Mouse (Mus musculus) hindbrain, embryonic 10.5 days (tissue): ENCODE results near the gene Thnsl1. TPM values are rescaled to one million over a fixed set of nuclear protein-coding genes. Genes with fewer than 3 reads are reported as not detected.

Experiments used
- DNase-seq: peaks from one replicate; pipeline ENCODE4 v3.0.0-alpha.2; 2017; ENCODE audit warnings: low spot score
- H3K27ac ChIP-seq: fragments of 300-500 bp; sonication (generic); 2 replicates; pipeline ENCODE4 v1.5.1; 2016; ENCODE audit warnings: mild to moderate bottlenecking, moderate library complexity
- H3K27me3 ChIP-seq: fragments of 300-500 bp; sonication (generic); 2 replicates; pipeline ENCODE4 v1.6.1; 2016; ENCODE audit warnings: mild to moderate bottlenecking; ENCODE audit not compliant: poor library complexity, insufficient read depth, severe bottlenecking
- H3K36me3 ChIP-seq: fragments of 300-500 bp; sonication (generic); 2 replicates; pipeline ENCODE4 v1.6.1; 2016; ENCODE audit warnings: mild to moderate bottlenecking, moderate library complexity
- H3K4me1 ChIP-seq: fragments of 300-500 bp; sonication (generic); replicated peaks from 2 replicates; pipeline ENCODE4 v1.6.1; 2016; ENCODE audit warnings: mild to moderate bottlenecking
- H3K4me3 ChIP-seq: fragments of 300-500 bp; sonication (generic); 2 replicates; pipeline ENCODE4 v1.5.1; 2016; ENCODE audit warnings: mild to moderate bottlenecking, moderate library complexity
- H3K9me3 ChIP-seq: fragments of 300-500 bp; sonication (generic); 2 replicates; pipeline ENCODE4 v1.6.1; 2016; ENCODE audit warnings: mild to moderate bottlenecking, moderate library complexity
- WGBS: fragments of 180-500 bp; shearing (Covaris S2); methylation state at CpG from one replicate; pipeline ENCODE4 v1.1.7; 2016; 5-methylcytosine and 5-hydroxymethylcytosine counted together
- polyA plus RNA-seq: library from polyadenylated mRNA; unstranded; fragments of >200 nt; fragmentation: Nextera tagmentation; extraction: Ambion mirVana; gene quantifications from 2 replicates; pipeline ENCODE4 v1.2.1, GENCODE M21; 2016

The Thnsl1 gene
- 15.1 and 15.4 TPM in 2 replicates for polyA plus RNA-seq

DNA sequence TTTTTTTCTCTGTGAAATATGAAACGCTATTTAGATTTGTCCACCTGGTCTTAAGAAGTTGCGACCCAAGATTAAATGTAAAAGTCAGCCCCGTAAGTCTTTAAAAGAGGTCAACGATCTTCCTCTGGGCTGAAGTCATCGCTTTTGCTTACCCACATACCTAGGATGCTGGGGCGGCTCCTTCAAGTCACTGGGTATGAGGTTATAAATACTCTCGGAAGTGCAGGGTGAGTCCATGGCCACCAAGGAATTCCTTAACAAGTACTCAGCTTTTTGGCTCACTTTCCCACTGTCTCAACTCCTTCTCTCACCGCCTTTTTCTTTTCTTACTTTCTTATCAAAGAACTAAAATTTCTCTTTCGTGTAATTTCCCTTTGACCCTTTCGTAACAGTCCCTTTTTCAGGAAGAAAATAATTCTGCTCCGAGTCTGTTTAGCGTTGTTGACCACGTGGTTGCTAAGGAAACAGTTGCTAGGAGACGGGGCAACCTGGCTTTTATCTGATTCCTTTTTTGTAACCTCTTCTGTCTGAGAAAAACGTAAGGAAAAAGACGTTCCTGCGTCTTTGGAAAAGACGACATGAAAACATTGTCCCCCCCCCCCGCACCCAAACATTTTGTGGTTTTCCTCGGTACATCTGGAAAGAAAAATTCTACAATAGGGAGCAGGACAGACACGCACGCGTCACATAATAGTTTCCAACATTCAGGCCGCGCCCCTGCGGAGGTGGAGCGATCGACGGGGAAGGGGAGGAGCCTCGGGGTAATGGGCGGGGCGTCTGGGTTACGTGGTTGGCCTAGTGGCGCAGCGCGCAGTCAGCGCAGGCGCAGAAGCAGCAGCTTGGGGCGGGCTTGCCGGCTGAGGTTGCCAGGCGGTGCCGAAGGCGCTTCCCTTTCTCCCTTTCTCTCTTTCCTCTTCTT is at the start of gene Thnsl1, which contains the start of gene Enkur:
Gene Thnsl1 (plus strand): TSS at position 813 of the 919 bp plus-strand sequence.
Gene Enkur (minus strand): TSS at position 454 of the 919 bp plus-strand sequence.
- WGBS = 4% methylated on average over 43 of the region's 43 CpGs
- no peaks in the 10 kb centered on the region for H3K36me3 ChIP-seq
- no peaks in the 10 kb centered on the region for H3K9me3 ChIP-seq
- peak; percentile 98 for DNase-seq
- H3K27me3 ChIP-seq = no peaks in the 10 kb centered on the region
- peaks cover 13% of the 10 kb centered on the region for H3K4me1 ChIP-seq
- peak within 1 kb of the TSS; percentile 74 for H3K4me3 ChIP-seq
- peak within 1 kb of the TSS; percentile 91 for H3K27ac ChIP-seq

DNA sequence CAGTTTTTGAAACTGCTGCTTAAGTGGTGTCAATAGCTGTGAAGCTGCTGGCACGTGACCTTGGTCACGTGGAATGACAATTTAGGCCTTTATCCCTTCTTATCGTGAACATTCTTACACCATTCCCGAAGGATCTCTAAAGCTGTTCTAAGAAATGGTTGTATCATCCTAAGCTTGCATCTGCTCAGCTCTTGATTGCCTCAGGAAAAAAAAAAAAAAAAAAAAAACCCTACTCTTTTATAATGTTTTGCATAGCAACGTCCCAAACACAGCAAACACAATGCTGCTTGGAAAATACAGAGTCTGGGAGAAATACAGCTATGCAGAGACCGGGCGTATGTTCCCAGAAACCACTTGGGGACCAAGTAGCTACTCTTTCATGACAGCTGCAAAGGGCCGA is 41.2 kb upstream of the Thnsl1 start:
- WGBS = 86% methylated on average over 8 of the region's 8 CpGs
- H3K9me3 ChIP-seq = no peaks in the 10 kb centered on the region
- H3K27ac ChIP-seq = no peak overlapping the region
- H3K4me3 ChIP-seq = no peak overlapping the region
- DNase-seq = no peak
- no peaks in the 10 kb centered on the region for H3K27me3 ChIP-seq
- no peaks in the 10 kb centered on the region for H3K36me3 ChIP-seq
- H3K4me1 ChIP-seq = no peaks in the 10 kb centered on the region

DNA sequence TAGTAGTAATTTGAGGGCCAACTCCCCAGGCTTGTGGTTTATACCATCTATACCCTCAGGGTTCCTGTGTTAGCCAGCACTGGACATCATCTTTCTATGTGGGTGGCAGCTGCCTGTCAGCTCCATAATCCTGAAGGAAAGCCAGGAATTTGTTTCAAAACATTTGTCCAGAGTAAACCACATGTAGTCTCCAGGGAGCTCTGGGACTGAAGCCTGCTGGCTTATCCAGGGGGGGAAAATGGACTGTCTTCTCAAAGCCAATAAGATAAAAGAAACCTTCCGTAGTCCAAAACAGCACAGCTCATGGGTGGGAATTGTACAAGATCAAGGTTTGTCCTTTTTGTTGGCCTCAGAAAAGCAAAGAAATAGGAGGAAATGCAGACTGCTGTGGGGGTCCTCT is 37.6 kb upstream of the Thnsl1 start:
- DNase-seq = no peak
- WGBS = 91% methylated on average over 1 of the region's 1 CpGs
- Histone ChIP-seq H3K4me1 (no peaks in the 10 kb centered on the region), H3K27me3 (no peaks in the 10 kb centered on the region), H3K4me3 (no peak overlapping the region), H3K27ac (no peak overlapping the region), H3K9me3 (peaks cover 5% of the 10 kb centered on the region; the same call in 1 of the 2 replicates), H3K36me3 (no peaks in the 10 kb centered on the region)

DNA sequence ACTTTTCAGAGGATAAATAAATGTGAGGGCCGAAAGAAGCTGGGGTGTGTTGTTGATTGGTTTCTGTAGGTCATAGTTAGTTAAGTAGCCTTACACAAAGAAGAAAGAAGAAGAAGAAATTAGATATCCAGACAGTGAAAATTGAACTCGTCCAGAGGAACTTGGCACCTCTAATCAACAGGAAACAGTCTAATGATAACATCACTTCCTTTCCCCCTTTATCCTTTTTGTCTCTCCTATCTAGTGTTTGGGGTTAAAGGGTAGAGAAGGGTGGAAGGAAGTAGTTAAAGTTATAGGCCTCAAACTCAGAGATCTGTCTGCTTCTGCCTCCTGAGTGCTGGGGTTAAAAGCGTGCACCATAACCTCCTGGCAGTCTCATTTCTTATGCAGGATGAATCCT is 32.7 kb upstream of the Thnsl1 start:
- H3K4me1 ChIP-seq = no peaks in the 10 kb centered on the region
- 83% methylated on average over 3 of the region's 3 CpGs for WGBS
- no peak for DNase-seq
- H3K27me3 ChIP-seq = no peaks in the 10 kb centered on the region
- no peak overlapping the region for H3K4me3 ChIP-seq
- H3K36me3 ChIP-seq = no peaks in the 10 kb centered on the region
- peaks cover 5% of the 10 kb centered on the region; the same call in 1 of the 2 replicates for H3K9me3 ChIP-seq
- H3K27ac ChIP-seq = no peak overlapping the region

DNA sequence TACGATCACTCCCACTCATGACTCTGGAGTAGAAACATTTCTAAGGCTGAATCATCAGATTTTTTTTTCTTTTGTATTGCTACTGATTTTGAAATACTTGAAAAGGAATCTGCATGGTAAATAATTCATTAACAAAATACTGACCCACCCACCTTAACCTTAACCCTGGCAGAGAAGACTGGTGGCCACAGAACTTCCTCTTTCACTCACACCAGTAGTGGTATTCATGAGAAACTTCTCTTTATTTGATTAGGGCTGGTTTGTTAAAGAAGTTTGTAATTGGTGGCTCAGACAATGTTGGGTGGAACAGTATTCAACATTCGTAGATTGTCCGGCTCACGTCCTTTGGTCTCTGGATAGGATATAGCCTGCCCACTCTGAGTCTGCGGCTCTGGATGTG is 26.4 kb upstream of the Thnsl1 start:
- Histone ChIP-seq H3K9me3 (no peaks in the 10 kb centered on the region), H3K27me3 (no peaks in the 10 kb centered on the region), H3K27ac (no peak overlapping the region), H3K36me3 (no peaks in the 10 kb centered on the region), H3K4me3 (no peak overlapping the region), H3K4me1 (no peaks in the 10 kb centered on the region)
- no peak for DNase-seq
- 91% methylated on average over 5 of the region's 5 CpGs for WGBS

DNA sequence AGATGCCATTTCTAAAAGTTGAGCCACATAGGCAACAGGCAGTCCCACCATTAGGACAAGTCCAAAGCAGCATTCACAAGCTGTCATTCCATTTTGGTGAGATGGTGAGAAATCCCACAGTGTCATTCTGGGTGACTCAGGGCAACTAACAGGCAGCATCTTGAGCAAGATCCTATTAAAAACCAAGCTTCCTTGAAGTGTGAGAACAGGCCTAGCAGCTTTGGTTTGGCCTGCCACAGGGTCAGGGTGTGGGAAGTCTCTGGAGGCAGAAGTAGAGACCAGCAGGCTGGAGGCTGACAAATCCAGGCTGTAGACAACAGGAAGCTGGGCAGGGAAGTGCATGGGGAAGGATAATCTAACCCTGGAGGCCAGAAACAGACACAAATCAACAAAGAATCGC is 22.7 kb upstream of the Thnsl1 start:
- DNase-seq = no peak
- Histone ChIP-seq H3K4me3 (no peak overlapping the region), H3K27me3 (no peaks in the 10 kb centered on the region), H3K36me3 (no peaks in the 10 kb centered on the region), H3K9me3 (no peaks in the 10 kb centered on the region), H3K4me1 (no peaks in the 10 kb centered on the region), H3K27ac (no peak overlapping the region)
- 87% methylated on average over 1 of the region's 1 CpGs for WGBS

DNA sequence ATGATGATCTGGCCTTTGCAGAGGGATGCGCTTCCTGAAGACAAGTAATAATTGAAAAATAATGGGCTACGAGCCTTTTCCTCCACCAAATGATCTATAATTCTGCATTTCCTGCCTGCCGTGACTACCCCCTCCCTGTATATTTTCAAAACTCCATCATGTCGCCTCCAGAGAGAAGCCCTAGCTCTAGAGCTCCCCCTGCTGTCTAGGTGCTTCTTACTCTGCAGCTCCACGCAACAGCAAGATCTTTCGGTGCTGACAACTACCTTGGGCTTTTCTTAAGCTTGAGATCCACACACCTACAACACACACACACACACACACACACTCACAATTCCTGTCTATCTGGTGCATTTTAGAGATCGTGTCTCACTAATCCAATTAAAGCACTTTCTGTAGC is 17.9 kb upstream of the Thnsl1 start:
- no peak overlapping the region for H3K27ac ChIP-seq

DNA sequence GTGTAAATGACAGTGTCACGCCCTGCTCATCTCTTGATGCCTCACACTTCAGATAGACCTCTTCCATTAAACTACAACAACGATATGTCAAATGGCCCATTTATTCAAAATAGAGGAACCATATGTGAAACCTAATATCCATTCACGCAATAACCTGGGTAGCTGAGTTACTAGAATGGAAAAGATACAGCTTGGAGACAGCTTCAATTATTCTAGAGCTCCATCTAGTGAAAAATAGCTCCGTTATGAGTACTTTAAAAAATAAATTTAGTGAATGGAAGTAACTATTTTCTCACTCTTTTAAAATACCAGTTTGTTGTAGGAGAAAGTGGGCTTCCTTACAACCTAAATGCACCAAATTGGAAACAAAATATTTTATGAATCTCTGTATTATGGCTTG is 16.9 kb upstream of the Thnsl1 start:
- Histone ChIP-seq H3K4me3 (no peak overlapping the region), H3K9me3 (no peaks in the 10 kb centered on the region), H3K4me1 (no peaks in the 10 kb centered on the region), H3K27me3 (no peaks in the 10 kb centered on the region), H3K36me3 (no peaks in the 10 kb centered on the region), H3K27ac (no peak overlapping the region)
- 81% methylated on average over 4 of the region's 4 CpGs for WGBS
- no peak for DNase-seq

More for the DNA sequence above, 17.9 kb upstream of the Thnsl1 start:
- Histone ChIP-seq H3K27me3 (no peaks in the 10 kb centered on the region), H3K4me1 (no peaks in the 10 kb centered on the region), H3K4me3 (no peak overlapping the region), H3K9me3 (no peaks in the 10 kb centered on the region), H3K36me3 (no peaks in the 10 kb centered on the region)
- WGBS = 60% methylated on average over 7 of the region's 7 CpGs
- DNase-seq = peak; percentile 38

DNA sequence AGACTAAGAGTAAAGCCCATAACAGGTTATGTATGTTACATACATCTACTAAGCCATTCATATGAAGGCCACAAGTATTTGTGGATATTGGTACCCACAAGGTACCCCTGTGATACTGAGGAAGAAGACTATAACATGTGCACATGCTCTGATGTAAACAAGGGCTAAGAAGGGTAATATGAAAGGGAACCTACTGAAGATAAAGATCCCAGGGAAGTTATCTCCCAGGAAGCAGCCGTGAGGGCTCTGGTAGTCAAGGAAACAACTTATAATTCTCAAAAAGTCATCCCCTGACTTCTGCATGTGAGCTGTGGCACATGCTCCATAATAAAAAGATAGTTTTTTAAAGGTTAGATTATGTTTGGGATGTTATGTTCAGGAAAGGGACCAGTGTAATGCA is 14.3 kb upstream of the Thnsl1 start:
- 84% methylated on average over 1 of the region's 1 CpGs for WGBS
- Histone ChIP-seq H3K4me3 (no peak overlapping the region), H3K9me3 (no peaks in the 10 kb centered on the region)

DNA sequence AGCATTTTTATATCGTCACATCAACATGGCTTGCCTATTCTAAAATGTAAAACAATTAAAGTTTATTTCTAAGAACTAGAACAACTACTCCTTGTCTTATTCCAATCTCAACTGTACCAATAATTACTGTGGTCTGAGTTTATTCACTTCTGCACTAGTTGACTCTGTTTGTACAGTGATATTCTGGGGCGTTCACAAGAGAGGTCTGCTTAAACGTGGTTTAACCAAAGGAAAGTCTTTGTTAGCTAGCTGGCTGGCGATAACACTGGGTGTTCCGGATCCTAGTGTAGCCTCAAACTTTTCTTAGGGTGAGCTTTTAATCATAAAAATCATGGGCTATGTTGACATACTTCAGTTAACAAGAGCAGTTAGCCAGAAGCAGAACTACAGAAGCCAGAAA is 10.3 kb upstream of the Thnsl1 start:
- H3K27me3 ChIP-seq = no peaks in the 10 kb centered on the region
- no peaks in the 10 kb centered on the region for H3K4me1 ChIP-seq
- WGBS = 94% methylated on average over 5 of the region's 5 CpGs
- no peak for DNase-seq
- H3K9me3 ChIP-seq = no peaks in the 10 kb centered on the region
- H3K36me3 ChIP-seq = no peaks in the 10 kb centered on the region
- H3K4me3 ChIP-seq = no peak overlapping the region
- H3K27ac ChIP-seq = no peak overlapping the region

More for the DNA sequence above, 14.3 kb upstream of the Thnsl1 start:
- no peak for DNase-seq
- Histone ChIP-seq H3K27ac (no peak overlapping the region), H3K36me3 (no peaks in the 10 kb centered on the region), H3K4me1 (no peaks in the 10 kb centered on the region), H3K27me3 (no peaks in the 10 kb centered on the region)

DNA sequence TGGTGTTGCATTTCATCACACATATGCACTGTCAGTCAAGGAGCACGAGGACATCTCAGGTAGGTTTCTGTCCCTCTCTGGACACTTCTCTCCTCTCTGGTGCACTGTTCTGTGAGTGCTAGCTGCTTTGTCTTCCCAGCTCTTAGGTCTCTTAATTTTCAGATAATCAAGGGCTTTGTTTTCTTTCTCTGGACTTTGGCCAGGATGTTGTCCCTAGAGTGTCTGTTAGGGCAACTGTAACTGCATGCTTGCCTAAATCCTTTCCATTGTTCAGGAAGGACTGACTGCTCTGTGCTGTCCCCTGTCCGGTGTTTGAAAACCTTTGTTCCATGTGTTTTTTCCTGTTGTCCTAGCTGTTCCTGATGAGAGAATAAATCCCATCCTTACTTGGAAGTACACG is 6.5 kb upstream of the Thnsl1 start:
- H3K4me1 ChIP-seq = no peaks in the 10 kb centered on the region
- 62% methylated on average over 3 of the region's 3 CpGs for WGBS

DNA sequence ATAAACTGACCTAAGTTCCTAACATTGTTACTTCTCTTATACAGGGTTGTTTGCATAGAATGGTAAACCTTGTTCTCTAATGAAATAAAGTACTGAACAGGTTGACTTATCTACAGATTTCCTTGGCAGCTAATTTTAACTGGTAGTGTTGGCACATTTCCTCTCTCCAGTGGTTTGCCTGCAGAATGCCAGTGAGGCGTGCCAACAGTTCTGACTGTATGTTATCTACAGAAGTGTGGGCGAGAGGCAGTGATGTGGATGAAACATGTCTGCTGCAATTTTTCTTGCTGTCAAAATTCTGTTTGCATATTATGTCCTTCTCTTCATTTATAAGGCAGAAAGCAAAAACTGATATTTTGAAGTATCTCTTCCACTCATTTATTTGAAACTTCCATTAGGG is 2.8 kb upstream of the Thnsl1 start:
- no peak for DNase-seq

More for the DNA sequence above, 6.5 kb upstream of the Thnsl1 start:
- Histone ChIP-seq H3K27ac (no peak overlapping the region), H3K9me3 (no peaks in the 10 kb centered on the region), H3K36me3 (no peaks in the 10 kb centered on the region), H3K4me3 (no peak overlapping the region), H3K27me3 (no peaks in the 10 kb centered on the region)
- no peak for DNase-seq

DNA sequence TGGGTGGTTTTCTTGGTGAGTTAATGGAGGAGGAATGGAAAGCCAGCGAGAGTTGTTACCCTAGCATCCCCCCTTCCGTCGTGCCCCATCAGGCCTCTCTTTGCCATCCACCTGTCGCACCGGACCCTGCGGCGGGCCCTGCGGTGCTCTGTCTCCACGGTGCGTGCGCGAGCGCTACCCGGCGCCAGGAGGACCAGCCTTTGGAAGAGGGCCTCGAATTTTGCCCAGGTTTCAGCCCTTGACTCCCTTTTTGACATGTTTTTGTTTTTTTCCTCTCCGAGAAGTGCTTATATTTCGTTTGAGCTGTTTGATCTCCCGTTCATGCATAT is 271 bp downstream of the Thnsl1 start:
- Histone ChIP-seq H3K36me3 (no peaks in the 10 kb centered on the region), H3K4me3 (peak overlapping the region; percentile 74), H3K27me3 (no peaks in the 10 kb centered on the region), H3K4me1 (peaks cover 13% of the 10 kb centered on the region), H3K9me3 (no peaks in the 10 kb centered on the region), H3K27ac (peak overlapping the region; percentile 91)
- no peak for DNase-seq
- under 1% methylated on average over 19 of the region's 19 CpGs for WGBS

More for the DNA sequence above, 2.8 kb upstream of the Thnsl1 start:
- 88% methylated on average over 2 of the region's 2 CpGs for WGBS
- Histone ChIP-seq H3K4me3 (no peak overlapping the region), H3K9me3 (no peaks in the 10 kb centered on the region), H3K4me1 (peaks cover 13% of the 10 kb centered on the region), H3K27me3 (no peaks in the 10 kb centered on the region), H3K36me3 (no peaks in the 10 kb centered on the region), H3K27ac (no peak overlapping the region)
